Mouse (Mus musculus) 3134 (cell line): Measurements from ENCODE around the gene Gucd1.

Experiments
- DNase-seq: peaks from one replicate; pipeline ENCODE4 v3.0.0-alpha.2; 2011; ENCODE audit warnings: low spot score; ENCODE audit not compliant: insufficient read length; ENCODE audit errors: extremely low read depth

The Gucd1 gene

DNA sequence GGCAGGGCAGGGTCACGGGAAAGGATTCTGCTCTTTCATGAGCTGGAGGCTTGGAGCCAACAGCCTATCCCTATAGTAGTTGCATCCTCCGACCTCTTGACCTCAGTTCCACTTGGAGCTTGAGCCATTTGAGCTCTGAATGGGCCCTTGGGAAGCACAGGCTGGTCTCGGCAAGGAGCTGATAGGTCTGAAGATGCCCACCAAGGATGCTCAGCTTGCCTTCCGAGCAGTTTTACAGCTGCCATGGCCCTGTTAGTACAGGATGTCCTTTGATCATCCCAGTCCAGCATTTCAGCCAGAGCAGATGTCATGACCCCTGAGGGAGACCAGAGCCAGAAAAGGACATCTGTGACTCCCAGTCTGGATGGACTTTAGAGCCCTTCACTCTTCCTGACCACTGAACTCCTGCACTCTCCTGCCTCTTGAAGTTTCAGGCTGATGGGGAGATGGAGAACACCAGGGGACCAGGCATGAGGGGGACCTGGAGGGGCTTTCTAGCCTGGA is 189.5 kb downstream of the Gucd1 start:
- DNase-seq, result no peak

DNA sequence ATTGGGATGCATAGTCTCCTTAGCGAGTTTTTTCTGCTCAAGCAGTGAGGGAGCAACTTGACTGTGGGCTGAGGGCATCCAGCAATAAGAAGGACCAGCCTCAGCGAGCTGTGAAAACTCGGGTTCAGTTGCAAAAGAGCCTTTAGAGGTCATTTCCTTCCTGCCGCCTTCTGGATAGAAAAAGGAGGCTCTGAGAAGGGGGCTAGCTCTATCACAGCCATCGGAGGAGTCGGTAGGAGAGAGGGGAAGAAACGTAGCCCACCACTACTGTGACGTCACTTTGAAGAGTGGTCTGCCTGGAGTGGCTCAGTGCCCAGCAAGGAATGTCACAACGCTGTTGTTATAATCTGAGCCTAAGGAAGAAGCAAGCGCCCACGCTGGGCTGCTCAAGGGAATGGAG is 190.7 kb downstream of the Gucd1 start:
- no peak for DNase-seq

DNA sequence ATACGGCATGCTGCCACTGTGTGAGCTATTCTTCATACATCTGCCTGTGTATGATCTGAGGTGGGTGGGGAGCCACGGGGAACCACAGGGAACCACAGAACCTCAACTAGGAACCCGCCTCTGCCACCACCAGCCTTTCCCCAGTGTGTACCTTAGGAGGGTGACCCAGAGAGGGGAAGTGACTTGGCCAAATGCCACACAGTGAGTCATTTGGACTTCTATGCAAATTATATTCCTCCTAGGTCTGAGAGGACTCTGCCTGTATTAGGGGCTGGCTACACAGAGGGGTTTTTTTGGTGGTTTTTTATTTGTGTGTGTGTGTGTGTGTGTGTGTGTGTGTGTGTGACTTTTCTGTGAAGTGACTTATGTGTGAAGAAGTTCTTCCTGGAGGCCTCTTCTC is 191.2 kb downstream of the Gucd1 start:
- peak; percentile 20 for DNase-seq

DNA sequence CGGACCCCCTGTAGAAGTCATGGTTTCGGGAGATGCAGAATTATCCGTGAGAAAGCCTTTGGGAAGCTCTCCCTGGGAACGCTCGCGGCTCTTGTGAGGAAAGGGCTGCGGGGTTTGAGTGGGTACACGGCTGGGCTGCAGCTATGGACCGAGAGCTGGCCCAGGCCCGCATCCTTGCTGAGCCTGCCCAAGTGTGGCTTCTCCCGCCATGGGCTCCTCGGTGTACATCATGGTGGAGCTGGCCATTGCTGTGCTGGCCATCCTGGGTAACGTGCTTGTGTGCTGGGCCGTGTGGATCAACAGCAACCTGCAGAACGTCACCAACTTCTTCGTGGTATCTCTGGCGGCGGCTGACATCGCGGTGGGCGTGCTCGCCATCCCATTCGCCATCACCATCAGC is 192.0 kb downstream of the Gucd1 start:
- no peak for DNase-seq

DNA sequence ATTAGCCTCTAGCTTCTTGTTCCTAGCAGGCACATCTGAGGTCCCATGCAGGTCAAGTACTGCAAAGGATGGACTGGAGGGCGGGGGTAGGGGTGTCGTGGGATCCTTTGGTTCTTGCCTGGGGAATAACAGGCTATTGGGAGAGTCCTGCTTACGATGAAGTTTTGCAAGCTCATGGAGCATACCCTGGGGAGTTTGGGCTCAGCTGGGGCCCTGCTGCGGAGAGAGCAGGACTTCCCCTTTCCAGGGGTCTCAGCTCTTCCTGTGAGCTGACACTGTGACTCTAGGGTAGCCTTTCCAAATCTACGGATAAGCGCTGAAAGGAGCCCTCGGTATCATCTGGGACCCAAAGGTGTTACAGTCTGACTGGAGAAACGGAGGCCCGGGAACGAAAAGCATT is 193.4 kb downstream of the Gucd1 start:
- DNase-seq, result no peak

DNA sequence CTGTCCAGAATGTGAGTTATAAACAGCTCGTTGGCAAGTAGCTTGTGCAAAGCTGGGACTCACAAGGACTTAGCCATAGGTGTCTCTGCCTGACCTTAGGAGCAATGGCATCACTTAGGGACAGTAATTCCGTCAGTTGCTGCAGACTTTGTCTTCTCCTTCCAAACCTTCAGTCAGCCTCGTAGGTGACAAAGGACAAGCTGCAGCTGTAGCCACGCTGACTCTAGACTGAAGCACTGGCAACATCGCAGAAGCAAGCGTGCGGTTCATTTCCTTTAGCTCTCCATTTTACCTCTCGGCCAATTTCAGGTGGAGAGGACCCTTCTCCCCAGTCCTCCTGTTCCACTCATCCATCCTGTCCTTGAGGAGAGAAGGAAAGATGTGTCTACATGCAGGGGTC is 193.8 kb downstream of the Gucd1 start:
- no peak for DNase-seq

DNA sequence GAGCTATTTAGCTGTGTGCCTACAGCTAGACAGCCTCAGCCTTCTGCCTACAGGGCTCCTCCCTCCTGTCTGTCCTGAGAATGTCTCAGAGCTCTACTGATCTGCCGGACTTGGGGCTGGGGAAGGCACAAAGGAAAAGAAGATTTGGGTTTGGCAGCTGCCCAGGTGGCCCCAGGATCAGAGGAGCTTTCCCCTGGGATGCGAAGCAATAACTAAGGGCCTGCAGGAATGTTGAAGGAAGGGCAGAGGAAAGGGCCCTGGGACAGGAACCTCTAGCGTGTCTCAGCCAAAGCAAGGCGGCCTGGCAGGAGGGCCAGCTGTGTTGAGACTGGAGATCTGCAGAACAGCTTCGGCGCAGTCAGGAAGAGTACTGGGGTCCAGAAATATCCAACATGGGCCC is 194.8 kb downstream of the Gucd1 start:
- no peak for DNase-seq

DNA sequence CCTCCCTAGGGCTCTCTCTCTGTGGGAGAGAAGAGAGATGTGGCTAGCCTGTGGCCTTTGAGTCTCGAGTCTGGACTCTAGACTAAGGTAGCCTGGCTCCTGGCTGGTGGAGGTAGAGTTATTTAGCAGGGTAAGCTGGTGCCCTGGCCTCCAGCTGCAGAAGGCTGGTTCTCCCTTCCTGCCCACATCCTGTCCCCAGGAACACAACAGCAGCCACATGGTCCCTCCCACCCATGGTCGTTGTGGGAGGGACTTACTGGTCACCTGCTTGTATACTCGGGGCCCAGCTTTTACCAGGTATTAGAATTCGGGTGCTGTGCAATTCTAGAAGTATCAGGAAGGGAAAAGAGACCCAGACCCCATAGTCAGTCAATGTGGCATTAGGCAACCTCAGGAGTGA is 197.5 kb downstream of the Gucd1 start:
- DNase-seq, result no peak

DNA sequence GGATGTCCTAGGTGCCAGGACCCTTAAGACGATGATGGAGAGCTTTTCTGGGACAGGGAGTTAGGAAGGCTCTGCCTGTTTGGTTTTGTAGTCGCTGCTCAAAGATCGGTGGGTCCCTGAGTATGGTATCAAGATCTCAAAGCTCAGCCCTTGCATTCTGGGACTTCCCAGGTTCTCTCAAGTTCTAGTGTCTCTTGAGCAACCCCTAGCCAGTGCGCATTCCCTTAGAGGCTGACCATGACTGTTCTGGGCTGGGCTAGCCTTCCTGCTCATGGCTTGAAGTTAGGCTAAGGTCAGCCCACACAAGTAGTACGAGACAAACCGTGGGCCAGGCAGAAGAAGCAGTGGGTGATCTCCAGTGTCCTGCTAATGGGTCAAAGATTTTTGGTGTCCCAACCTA is 199.6 kb downstream of the Gucd1 start:
- DNase-seq, result no peak

DNA sequence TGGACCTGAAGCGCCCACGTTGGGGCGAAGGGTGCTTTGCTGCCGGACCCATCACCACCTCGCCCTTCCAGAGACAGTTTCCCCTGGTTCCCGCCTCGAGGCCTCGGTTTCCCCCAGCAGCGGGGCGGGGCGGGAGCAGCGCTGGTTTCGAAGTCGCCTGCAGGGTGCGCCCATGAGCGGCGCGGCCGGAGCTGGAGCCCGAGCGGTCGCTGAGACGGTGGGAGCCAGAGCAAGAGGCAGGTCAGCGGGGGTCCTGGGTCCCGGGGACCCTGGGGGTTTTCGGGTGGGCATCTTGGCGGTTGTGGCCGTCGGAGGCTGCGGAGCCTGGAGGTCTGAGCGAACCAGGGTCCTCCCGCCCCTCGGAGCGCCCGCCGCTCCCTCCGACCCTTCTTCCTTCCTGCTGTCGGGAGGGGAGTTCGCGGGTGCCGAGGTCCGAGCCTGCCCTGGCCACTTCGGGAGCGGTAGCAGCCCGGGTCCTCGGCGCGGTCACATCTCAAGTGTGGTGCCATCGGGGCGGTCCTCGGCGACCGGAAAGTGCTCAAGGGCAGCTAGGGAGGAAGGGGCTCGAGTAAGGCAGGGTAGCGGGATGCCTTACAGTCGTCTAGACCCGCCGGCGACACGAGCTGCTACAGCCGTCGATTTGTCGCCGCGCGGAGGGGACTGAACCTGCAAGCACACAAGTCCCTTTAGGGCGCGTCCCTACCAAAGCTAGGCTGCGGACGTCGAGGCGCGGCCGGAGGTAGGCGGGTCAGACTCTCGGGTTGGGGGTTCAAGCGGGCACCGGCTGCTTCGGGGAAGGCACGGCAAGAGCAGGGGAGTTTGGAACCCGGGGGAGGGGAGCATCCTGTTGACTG is 200.6 kb downstream of the Gucd1 start:
- DNase-seq, result peak; percentile 28

DNA sequence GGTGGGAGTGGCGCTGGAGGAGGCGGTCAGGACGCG is 201.1 kb downstream of the Gucd1 start, which contains the start of gene Adora2a:
Gene Adora2a, plus strand, starts transcription at position 6 of the 36 bp plus-strand sequence.
- DNase-seq, result no peak

DNA sequence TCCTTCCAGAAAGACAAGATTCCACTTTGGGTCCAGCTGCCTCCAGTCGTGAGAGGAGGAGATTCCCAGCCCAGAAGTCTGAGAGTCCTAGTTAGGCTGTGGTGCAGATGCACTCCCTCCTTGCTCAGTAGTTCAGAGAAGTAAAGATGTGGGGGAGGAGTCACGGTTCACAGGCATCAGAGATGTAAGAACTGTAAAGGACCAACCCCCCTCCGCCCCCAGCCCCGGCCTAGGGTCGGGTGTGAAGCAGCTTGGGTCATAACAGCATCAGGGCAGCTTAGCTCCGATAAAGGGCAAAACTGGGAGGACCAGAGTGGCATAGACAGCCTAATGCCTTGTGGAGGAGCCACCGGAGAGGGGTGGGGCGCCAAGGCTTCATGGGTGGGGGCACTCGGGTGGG is 201.3 kb downstream of the Gucd1 start:
- DNase-seq, result no peak

DNA sequence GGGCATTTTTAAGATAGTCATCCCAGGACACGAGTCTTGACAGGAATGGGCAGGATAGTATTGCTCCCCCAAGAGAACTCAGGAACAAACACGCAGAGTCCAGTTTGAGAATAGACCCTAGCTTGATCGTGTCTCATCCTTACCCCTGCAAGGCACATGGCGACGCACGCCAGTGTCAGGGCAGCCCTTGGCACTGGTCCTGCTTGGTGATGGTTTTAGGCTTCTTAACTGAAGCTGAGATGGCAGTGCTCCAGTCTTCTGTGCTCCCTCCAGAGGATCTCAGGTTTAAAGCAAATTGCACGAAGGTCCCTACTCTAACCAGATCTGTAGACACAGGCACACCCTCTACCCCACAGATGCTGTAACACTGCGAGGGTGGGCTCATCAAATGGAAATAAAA is 202.0 kb downstream of the Gucd1 start:
- no peak for DNase-seq

DNA sequence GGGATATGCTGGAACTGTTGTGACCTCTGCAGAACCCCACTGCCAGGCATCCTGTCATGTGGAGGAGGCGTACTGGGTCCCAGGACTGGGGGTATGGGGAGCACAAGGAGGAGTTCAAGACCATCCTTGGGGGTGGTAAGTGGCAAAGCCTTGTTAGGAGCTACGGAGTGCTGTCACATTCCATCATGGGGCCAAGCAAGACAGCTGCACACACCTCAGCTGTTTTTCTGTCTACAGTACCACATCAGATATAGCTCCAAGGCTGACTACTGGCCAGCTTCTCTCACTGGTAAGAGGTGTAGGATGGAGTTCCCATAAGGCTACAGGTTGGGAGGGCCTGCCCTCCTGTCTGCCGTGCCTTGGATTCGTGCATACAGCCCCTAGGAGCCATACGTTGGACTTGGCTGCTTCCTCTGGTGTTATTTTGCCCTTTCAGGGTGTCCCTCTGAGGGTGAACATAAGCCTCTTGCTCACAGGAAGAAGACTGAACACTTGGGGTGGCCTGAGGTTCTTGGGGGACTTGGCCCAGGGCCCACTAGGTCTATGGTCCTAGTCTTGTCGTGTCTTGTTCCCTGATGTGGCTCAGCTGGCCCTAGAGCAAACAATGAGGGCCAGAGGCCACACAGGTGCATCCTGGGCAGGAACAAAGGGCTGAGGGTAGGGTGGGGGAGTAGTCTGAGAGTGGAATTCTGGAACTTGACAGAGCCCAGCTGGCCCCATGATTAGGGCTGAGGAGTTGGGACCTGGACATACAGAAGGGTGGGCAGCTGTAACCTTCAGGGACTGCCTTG is 203.4 kb downstream of the Gucd1 start:
- DNase-seq, result no peak

DNA sequence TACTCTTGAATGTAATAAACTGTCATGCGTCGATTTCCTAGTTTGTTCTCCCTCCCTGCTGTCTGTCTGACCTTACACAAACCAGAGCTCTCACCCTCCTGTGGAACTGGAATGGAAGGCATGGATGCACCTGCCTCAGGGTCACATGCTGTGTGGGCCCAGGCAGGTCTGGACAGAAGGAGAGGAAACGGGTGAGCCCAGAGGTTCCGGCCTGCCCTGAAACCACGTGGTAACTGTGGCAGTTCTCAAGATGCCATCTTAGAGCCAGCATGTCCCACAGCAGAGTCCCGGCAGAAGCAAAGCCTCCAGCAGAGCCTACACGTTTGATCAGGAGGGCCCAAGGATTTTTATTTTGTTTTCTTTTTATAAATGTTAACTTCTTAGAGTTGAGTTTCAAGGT is 205.4 kb downstream of the Gucd1 start:
- no peak for DNase-seq

DNA sequence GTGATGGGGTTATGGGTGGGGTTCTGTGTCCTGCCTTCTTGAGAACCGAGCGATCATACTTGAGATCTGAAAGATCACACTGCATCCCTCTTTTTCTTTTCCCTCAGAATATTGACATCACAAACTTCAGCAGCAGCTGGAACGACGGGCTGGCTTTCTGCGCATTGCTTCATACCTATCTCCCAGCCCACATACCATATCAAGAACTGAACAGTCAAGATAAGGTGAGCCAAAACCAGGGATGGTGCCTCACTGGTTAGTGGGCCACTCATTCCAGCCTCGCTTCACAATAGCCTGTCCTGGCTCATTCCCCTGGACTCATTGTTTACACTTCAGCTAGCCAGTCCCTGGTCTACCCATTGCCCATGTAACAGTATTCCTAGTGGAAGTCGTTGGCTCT is 210.6 kb downstream of the Gucd1 start:
- no peak for DNase-seq

DNA sequence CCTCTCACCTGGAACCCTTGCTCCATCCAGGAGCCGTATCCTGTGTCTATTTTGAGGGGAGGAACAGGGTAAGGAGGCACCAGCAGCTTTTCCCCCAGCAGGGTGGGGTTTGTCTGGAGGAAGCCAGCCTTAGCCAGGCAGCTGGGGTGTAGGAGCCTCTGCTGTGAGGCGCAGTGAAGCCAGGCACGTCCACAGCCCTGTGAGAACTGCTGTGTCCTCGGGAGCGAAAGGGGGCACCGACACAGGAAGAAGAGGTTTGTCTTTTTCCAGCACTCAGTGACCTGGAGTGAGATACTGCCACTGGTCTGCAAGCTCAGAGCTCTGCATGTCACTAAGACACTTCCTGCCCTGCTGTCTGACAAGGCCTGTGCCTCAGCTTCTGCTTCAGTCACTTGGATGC is 213.4 kb downstream of the Gucd1 start:
- no peak for DNase-seq

DNA sequence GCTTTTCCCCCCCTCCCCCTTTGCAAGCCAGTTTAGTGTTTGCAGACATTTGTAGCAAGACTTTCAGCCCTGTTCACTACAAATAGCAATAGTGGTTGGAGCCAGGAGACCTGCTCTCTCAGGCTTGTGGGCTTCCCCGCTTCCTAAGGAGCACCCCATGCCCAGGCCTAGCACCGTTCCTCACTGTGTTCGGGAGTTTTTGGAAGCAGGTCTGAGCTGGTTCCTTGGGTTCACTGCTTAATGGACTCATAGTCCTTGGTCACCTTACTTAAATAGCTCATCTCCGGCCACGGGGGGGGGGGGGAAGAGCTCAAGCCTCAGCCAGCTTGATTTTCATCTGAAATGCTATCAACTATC is 213.7 kb downstream of the Gucd1 start:
- DNase-seq, result no peak

DNA sequence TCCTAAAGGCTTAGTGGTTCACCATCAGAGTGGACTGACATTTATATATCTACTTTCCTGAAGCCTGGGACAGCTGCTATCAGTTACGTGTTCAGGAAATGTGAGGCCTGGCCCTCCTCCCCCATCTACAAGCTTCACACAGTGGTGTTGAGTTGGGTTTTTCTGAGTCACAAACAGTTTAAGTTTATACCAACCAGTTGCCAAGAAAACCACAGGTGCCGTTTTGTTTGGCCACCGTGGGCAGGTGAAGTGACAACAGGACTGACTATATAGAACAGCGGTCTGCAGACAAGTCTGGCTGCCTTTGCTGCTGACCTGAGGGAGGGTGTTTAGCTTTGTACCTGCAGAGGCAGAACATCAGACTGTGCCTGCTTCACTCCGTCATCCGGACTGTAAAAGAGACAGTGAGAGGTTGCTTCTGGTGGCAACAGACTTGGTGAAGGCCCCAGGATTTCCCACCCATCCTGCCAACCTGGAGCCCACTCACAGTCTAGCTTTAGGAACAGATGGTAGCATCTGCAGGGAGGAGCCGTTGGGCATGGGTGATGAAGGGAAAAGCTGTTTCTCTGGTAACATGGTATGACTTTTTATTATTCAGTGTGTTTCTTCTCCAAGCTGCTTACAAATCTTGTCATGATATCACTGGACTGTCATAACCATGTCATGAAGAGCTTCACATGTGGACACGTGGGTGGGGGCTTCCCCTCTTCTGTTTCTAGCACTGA is 214.3 kb downstream of the Gucd1 start:
- DNase-seq, result no peak

DNA sequence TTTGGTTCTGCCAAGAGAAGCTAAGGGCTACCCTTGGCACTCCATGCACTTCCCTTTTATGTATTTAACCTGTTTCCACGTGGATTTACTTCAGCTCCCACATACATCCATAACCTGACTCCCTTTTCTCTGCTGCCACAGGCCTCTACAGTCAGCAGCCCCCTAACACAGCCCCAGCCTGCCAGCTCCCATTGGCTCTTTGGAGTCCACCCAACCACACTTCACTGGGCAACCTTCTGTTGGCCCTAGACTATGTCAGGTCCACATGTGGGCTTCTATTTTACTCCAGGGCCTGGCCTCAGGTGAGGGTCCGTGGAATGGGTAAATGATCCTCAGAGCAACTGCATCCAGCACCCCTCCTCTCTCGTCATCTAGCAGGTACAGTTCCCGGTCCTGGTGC is 215.2 kb downstream of the Gucd1 start:
- DNase-seq, result no peak

DNA sequence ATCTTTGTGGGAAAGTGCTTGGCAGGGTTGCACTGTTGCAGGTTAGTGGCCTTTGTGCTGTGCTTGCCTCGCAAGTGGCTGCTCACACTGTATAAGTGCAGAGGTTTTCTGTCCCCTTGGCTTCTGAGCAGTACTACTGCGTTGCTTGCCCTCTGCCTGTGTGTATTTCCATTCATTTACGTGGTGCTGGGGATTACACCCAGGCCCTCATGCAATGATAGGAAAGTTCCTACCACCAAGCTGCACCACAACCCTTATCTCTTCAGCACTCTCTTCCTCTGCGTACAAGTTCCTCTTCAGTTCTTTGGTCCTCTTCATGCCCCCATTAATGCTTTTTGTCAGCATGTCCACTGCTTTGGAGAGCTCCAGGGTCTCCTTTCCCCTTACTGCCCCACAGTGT is 215.8 kb downstream of the Gucd1 start:
- no peak for DNase-seq

DNA sequence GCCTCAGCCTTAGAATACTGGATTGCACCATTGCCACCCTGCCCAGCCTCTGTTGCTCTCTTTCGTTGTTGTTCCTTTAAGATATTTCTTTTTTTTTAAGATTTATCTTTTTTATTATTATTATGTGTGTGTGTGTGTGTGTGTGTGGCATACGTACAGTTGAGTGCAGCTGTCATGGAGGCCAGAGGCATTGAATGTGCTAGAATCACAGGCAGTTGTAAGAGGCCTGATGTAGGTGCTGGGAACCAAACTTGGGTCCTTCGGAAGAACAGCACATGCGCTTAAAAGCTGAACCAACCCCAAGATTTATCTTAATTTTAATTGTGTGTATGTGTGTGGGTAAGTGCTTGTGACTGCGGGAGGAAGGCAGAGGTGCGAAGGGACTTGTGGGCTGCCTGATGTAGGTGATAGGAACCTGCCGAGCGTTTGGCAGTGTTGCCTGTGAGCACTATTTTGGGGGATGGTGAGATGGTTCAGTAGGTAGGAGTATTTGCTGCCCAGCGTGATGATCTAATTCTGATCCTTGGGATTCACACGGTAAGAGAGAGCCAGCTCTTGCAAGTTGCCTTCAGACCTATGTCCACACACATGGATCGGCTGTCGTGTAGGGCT is 216.5 kb downstream of the Gucd1 start:
- no peak for DNase-seq
